9 mouse cellular contexts compared by ENCODE assay signal in genomic region chr9:49757582-49757981, GRCm38 (mm10). TPM values are rescaled to one million over a fixed set of nuclear protein-coding genes. Genes with fewer than 3 reads are reported as not detected.
A peak's percentile ranks its signal among the peaks of the same experiment; 100 is the strongest.
DNase-seq lines count a peak whose midpoint lies in the region; ATAC-seq and TF ChIP-seq lines count a peak whose summit lies in the region.
"Had no signal": no experiment of that assay in that cellular context is flagged by ENCODE, and none has a peak within 500 bp of the region (broad histone marks: within the 10 kb centered on the region; RNA-seq: fewer than 3 reads in every experiment).

No protein-coding gene starts in this region.

- no peaks in the 10 kb centered on the region for H3K27me3 ChIP-seq in forebrain, embryonic 12.5 days
- H3K27me3 ChIP-seq in forebrain, embryonic 11.5 days (ENCODE audit: control insufficient read depth, insufficient read depth, low read length) = no peaks in the 10 kb centered on the region
- no peaks in the 10 kb centered on the region for H3K27me3 ChIP-seq in midbrain, embryonic 11.5 days (ENCODE audit: control insufficient read depth, insufficient read depth, low read length)
- H3K27me3 ChIP-seq in midbrain, embryonic 10.5 days (ENCODE audit: low read depth, poor library complexity, severe bottlenecking) = peaks cover 7% of the 10 kb centered on the region; the same call in 1 of the 2 replicates
- H3K27me3 ChIP-seq in intestine, postnatal 0 days (replicated peaks; ENCODE audit: control insufficient read depth, insufficient read depth, low read length) = no peaks in the 10 kb centered on the region
- H3K27me3 ChIP-seq in stomach, postnatal 0 days (ENCODE audit: control insufficient read depth, insufficient read depth, low read length) = no peaks in the 10 kb centered on the region
- H3K27me3 ChIP-seq in thymus, adult 2 months (ENCODE audit: control insufficient read depth, insufficient read depth, low read length) = no peaks in the 10 kb centered on the region

- DNase-seq in forebrain, embryonic 11.5 days (ENCODE audit: low spot score) = no peak
- DNase-seq in midbrain, embryonic 11.5 days (ENCODE audit: low spot score, missing footprints) = peak; percentile 75
- DNase-seq in midbrain, embryonic 10.5 days (ENCODE audit: low spot score) = no peak
- no peak for DNase-seq in stomach, postnatal 0 days (ENCODE audit: low spot score)
- DNase-seq in thymus, adult 2 months = no peak
- no peak for DNase-seq in layer of hippocampus, adult 18-20 months (ENCODE audit: low spot score in 2 of 2)
- DNase-seq: gastrocnemius, postnatal 25 days had no signal

- H3K9me3 ChIP-seq in forebrain, embryonic 12.5 days = no peaks in the 10 kb centered on the region
- no peaks in the 10 kb centered on the region for H3K9me3 ChIP-seq in forebrain, embryonic 11.5 days (ENCODE audit: control insufficient read depth, low read length)
- no peaks in the 10 kb centered on the region for H3K9me3 ChIP-seq in midbrain, embryonic 11.5 days (ENCODE audit: control insufficient read depth, low read length)
- H3K9me3 ChIP-seq in midbrain, embryonic 10.5 days (replicated peaks) = no peaks in the 10 kb centered on the region
- H3K9me3 ChIP-seq in intestine, postnatal 0 days (ENCODE audit: control insufficient read depth) = no peaks in the 10 kb centered on the region
- H3K9me3 ChIP-seq in stomach, postnatal 0 days (ENCODE audit: control insufficient read depth, low read length) = no peaks in the 10 kb centered on the region

- H3K9ac ChIP-seq in forebrain, embryonic 12.5 days = no peak overlapping the region
- H3K9ac ChIP-seq in forebrain, embryonic 11.5 days (ENCODE audit: low read length) = no peak overlapping the region
- H3K9ac ChIP-seq in midbrain, embryonic 11.5 days (ENCODE audit: low read length) = no peak overlapping the region
- H3K9ac ChIP-seq in intestine, postnatal 0 days (ENCODE audit: low read depth, low read length) = no peak overlapping the region
- no peak overlapping the region for H3K9ac ChIP-seq in stomach, postnatal 0 days (ENCODE audit: low read length)

- H3K27ac ChIP-seq in forebrain, embryonic 12.5 days = peak overlapping the region; percentile 60; the same call in 1 of the 2 replicates
- no peak overlapping the region for H3K27ac ChIP-seq in forebrain, embryonic 11.5 days (ENCODE audit: low read depth, low read length)
- no peak overlapping the region for H3K27ac ChIP-seq in midbrain, embryonic 11.5 days (ENCODE audit: low read depth, low read length)
- no peak overlapping the region for H3K27ac ChIP-seq in midbrain, embryonic 10.5 days (replicated peaks)
- H3K27ac ChIP-seq in intestine, postnatal 0 days (ENCODE audit: low read depth, low read length) = no peak overlapping the region
- 0 out of 2 replicates have a peak overlapping the region, but pooled peaks have one; percentile 14 for H3K27ac ChIP-seq in stomach, postnatal 0 days (replicated peaks)
- H3K27ac ChIP-seq in thymus, adult 2 months (ENCODE audit: control insufficient read depth, insufficient read depth, low read length) = no peak overlapping the region

- no peak for TF ChIP-seq POLR2A in thymus, adult 2 months (IDR thresholded peaks at IDR 0.05; ENCODE audit: control insufficient read depth, extremely low read depth, insufficient read depth, low read length, poor library complexity)

- no peak overlapping the region for H3K4me2 ChIP-seq in forebrain, embryonic 12.5 days
- H3K4me2 ChIP-seq in forebrain, embryonic 11.5 days (ENCODE audit: low read depth, low read length, severe bottlenecking) = no peak overlapping the region
- no peak overlapping the region for H3K4me2 ChIP-seq in midbrain, embryonic 11.5 days
- H3K4me2 ChIP-seq in intestine, postnatal 0 days (replicated peaks; ENCODE audit: low read depth) = no peak overlapping the region
- no peak overlapping the region for H3K4me2 ChIP-seq in stomach, postnatal 0 days (replicated peaks; ENCODE audit: low read depth)

- H3K4me3 ChIP-seq in forebrain, embryonic 12.5 days (replicated peaks) = no peak overlapping the region
- no peak overlapping the region for H3K4me3 ChIP-seq in forebrain, embryonic 11.5 days (ENCODE audit: low read depth, low read length)
- no peak overlapping the region for H3K4me3 ChIP-seq in midbrain, embryonic 11.5 days (ENCODE audit: low read depth, low read length)
- no peak overlapping the region for H3K4me3 ChIP-seq in midbrain, embryonic 10.5 days
- H3K4me3 ChIP-seq in intestine, postnatal 0 days (ENCODE audit: low read depth, low read length) = no peak overlapping the region
- no peak overlapping the region for H3K4me3 ChIP-seq in stomach, postnatal 0 days (ENCODE audit: low read depth, low read length)
- H3K4me3 ChIP-seq in thymus, adult 2 months (ENCODE audit: control insufficient read depth, insufficient read depth, low read length) = no peak overlapping the region

- no peak for ATAC-seq in forebrain, embryonic 12.5 days (ENCODE audit: low FRiP score)
- no peak for ATAC-seq in forebrain, embryonic 11.5 days (replicated peaks; ENCODE audit: low FRiP score)
- ATAC-seq in midbrain, embryonic 11.5 days (ENCODE audit: low FRiP score) = no peak
- ATAC-seq in intestine, postnatal 0 days = no peak
- no peak for ATAC-seq in stomach, postnatal 0 days (ENCODE audit: low FRiP score, low TSS enrichment)

- H3K36me3 ChIP-seq in forebrain, embryonic 12.5 days (replicated peaks) = no peaks in the 10 kb centered on the region
- no peaks in the 10 kb centered on the region for H3K36me3 ChIP-seq in forebrain, embryonic 11.5 days (ENCODE audit: control insufficient read depth, insufficient read depth, low read length)
- no peaks in the 10 kb centered on the region for H3K36me3 ChIP-seq in midbrain, embryonic 11.5 days (ENCODE audit: control insufficient read depth, insufficient read depth, low read length)
- no peaks in the 10 kb centered on the region for H3K36me3 ChIP-seq in midbrain, embryonic 10.5 days
- no peaks in the 10 kb centered on the region for H3K36me3 ChIP-seq in intestine, postnatal 0 days (ENCODE audit: control insufficient read depth, insufficient read depth)
- H3K36me3 ChIP-seq in stomach, postnatal 0 days (ENCODE audit: control insufficient read depth, insufficient read depth, low read length) = no peaks in the 10 kb centered on the region
- no peaks in the 10 kb centered on the region for H3K36me3 ChIP-seq in thymus, adult 2 months (ENCODE audit: control insufficient read depth, insufficient read depth, low read length)

- H3K4me1 ChIP-seq in forebrain, embryonic 12.5 days = peaks cover 37% of the 10 kb centered on the region
- no peaks in the 10 kb centered on the region for H3K4me1 ChIP-seq in forebrain, embryonic 11.5 days (replicated peaks; ENCODE audit: control insufficient read depth, insufficient read depth, low read length)
- H3K4me1 ChIP-seq in midbrain, embryonic 11.5 days (ENCODE audit: control insufficient read depth, insufficient read depth, low read length) = peaks cover 4% of the 10 kb centered on the region; the same call in 1 of the 2 replicates
- peaks cover 6% of the 10 kb centered on the region for H3K4me1 ChIP-seq in midbrain, embryonic 10.5 days
- no peaks in the 10 kb centered on the region for H3K4me1 ChIP-seq in intestine, postnatal 0 days (replicated peaks; ENCODE audit: control insufficient read depth, insufficient read depth, low read length)
- no peaks in the 10 kb centered on the region for H3K4me1 ChIP-seq in stomach, postnatal 0 days (replicated peaks; ENCODE audit: control insufficient read depth, insufficient read depth)
- no peaks in the 10 kb centered on the region for H3K4me1 ChIP-seq in thymus, adult 2 months (replicated peaks; ENCODE audit: control insufficient read depth, insufficient read depth, low read length)

- TF ChIP-seq EP300 in stomach, postnatal 0 days (optimal IDR thresholded peaks at IDR 0.05) = no peak

- 78% methylated on average over 4 of the region's 4 CpGs for WGBS in forebrain, embryonic 12.5 days
- WGBS in forebrain, embryonic 11.5 days = 89% methylated on average over 4 of the region's 4 CpGs
- 76% methylated on average over 4 of the region's 4 CpGs for WGBS in midbrain, embryonic 11.5 days
- 86% methylated on average over 4 of the region's 4 CpGs for WGBS in midbrain, embryonic 10.5 days
- WGBS in intestine, postnatal 0 days = 78% methylated on average over 4 of the region's 4 CpGs
- 60% methylated on average over 4 of the region's 4 CpGs for WGBS in stomach, postnatal 0 days
- 89% methylated on average over 4 of the region's 4 CpGs for WGBS in thymus, adult 2 months

- TF ChIP-seq CTCF in intestine, postnatal 0 days (IDR thresholded peaks at IDR 0.05; ENCODE audit: low read depth) = 0 out of 2 replicates have a peak, but pooled peaks have one; percentile 19
- peak; percentile 29 for TF ChIP-seq CTCF in stomach, postnatal 0 days (IDR thresholded peaks at IDR 0.05; ENCODE audit: low read depth)
- no peak for TF ChIP-seq CTCF in thymus, adult 2 months (IDR thresholded peaks at IDR 0.05; ENCODE audit: borderline replicate concordance, control insufficient read depth, extremely low read depth, insufficient read depth, low read length, poor library complexity)

RNA-seq across cellular contexts. Expression of gene Ncam1, which starts 41.1 kb away (rescaled TPM):
- polyA plus RNA-seq in forebrain, embryonic 12.5 days (2016; fragmentation: Nextera tagmentation; extraction: Ambion mirVana) = 132 and 161 TPM in 2 replicates
- 69.6 and 78.0 TPM in 2 replicates for polyA plus RNA-seq in forebrain, embryonic 11.5 days (2014; fragmentation: Nextera tagmentation; extraction: Ambion mirVana)
- polyA plus RNA-seq in midbrain, embryonic 11.5 days (2014; fragmentation: Nextera tagmentation; extraction: Ambion mirVana) = 107 and 109 TPM in 2 replicates
- 48.9 and 94.9 TPM in 2 replicates for polyA plus RNA-seq in midbrain, embryonic 10.5 days (2016; fragmentation: Nextera tagmentation; extraction: Ambion mirVana)
- polyA plus RNA-seq in intestine, postnatal 0 days (2015; fragmentation: Nextera tagmentation; extraction: Ambion mirVana) = 23.2 and 23.7 TPM in 2 replicates
- polyA plus RNA-seq in stomach, postnatal 0 days (2015; fragmentation: Nextera tagmentation; extraction: Ambion mirVana) = 32.9 and 34.0 TPM in 2 replicates
- 0.99 and 1.1 TPM in 2 replicates for polyA plus RNA-seq in thymus, adult 2 months (2012; rRNA removed)
- total RNA-seq in layer of hippocampus, adult 18-20 months (2021) = 100 to 1,000 TPM; 287 to 299 TPM

Comparison
In these comparisons a context has a peak if more than half of its experiments do, and no peak if none do; other contexts are left out.
1. H3K27ac ChIP-seq: peak in forebrain, embryonic 12.5 days (single experiment) and stomach, postnatal 0 days (single experiment); none in forebrain, embryonic 11.5 days (single experiment), midbrain, embryonic 11.5 days (single experiment), midbrain, embryonic 10.5 days (single experiment), intestine, postnatal 0 days (single experiment) and thymus, adult 2 months (single experiment).
2. RNA of gene Ncam1, which starts 41.1 kb away (polyA plus RNA-seq): 132 to 161 TPM in forebrain, embryonic 12.5 days, 107 to 109 TPM in midbrain, embryonic 11.5 days, 69.6 to 78.0 TPM in forebrain, embryonic 11.5 days, 48.9 to 94.9 TPM in midbrain, embryonic 10.5 days, 32.9 to 34.0 TPM in stomach, postnatal 0 days and 23.2 to 23.7 TPM in intestine, postnatal 0 days; 0.99 to 1.1 TPM in thymus, adult 2 months; every median in the first group is over 10 times any median in the second.